Mouse (Mus musculus) left cerebral cortex, postnatal 36 days (tissue): Measurements from ENCODE around the gene Uaca. TPM values are rescaled to one million over a fixed set of nuclear protein-coding genes. Genes with fewer than 3 reads are reported as not detected.

Experiments used
- DNase-seq, 2 experiments: peaks; one replicate each; pipeline ENCODE4 v3.0.0; 2021 to 2022; ENCODE audit warnings: low spot score in 2 of 2, mixed read lengths in 1 of 2
- intact Hi-C: fragments of 180-260 bp; cut with DNase I; formaldehyde crosslinking; loops from one replicate; pipeline ENCODE4 v1.15.1; 2025
- total RNA-seq, 2 experiments: library from RNA; stranded (reverse); gene quantifications; 2 replicates each; pipeline ENCODE4 v1.2.3; 2021

The Uaca gene
- total RNA-seq, 2 experiments from 2014 or later: 7.8 to 9.9 TPM

GRCm38 (mm10) chr9:60870919-60871503 is 76.7 kb downstream of the Uaca start:
- intact Hi-C loops: no loop called here
- no peak for DNase-seq

- intact Hi-C loops: no loop called here
- no peak for DNase-seq
These were observed 79.1 kb downstream of the Uaca start for GRCm38 (mm10) chr9:60873257-60874054.

GRCm38 (mm10) chr9:60874055-60874392 is 79.7 kb downstream of the Uaca start:
- intact Hi-C loops: no loop called here

GRCm38 (mm10) chr9:60876085-60876484 is 81.7 kb downstream of the Uaca start:
- intact Hi-C loops: no loop called here
- DNase-seq: no peak

More at GRCm38 (mm10) chr9:60874055-60874392, 79.7 kb downstream of the Uaca start:
- no peak for DNase-seq

GRCm38 (mm10) chr9:60876531-60876930 is 82.2 kb downstream of the Uaca start:
- intact Hi-C loops: no loop called here
- no peak for DNase-seq

GRCm38 (mm10) chr9:60878051-60878557 is 83.8 kb downstream of the Uaca start:
- intact Hi-C loops: no loop called here
- no peak for DNase-seq

GRCm38 (mm10) chr9:60878630-60879029 is 84.3 kb downstream of the Uaca start:
- DNase-seq: no peak
- intact Hi-C loops: no loop called here

- intact Hi-C loops: no loop called here
- DNase-seq: no peak
These were observed 90.8 kb downstream of the Uaca start for GRCm38 (mm10) chr9:60885148-60885547.

GRCm38 (mm10) chr9:60886431-60887371 is 92.4 kb downstream of the Uaca start:
- no peak for DNase-seq
- intact Hi-C loops: no loop called here

GRCm38 (mm10) chr9:60887389-60887811 is 93.1 kb downstream of the Uaca start:
- no peak for DNase-seq
- intact Hi-C loops: no loop called here

GRCm38 (mm10) chr9:60893511-60893910 is 99.2 kb downstream of the Uaca start:
- intact Hi-C loops: no loop called here
- DNase-seq: no peak

- intact Hi-C loops: loop anchor here (5.0 kb wide), 2 partner anchors 162 to 1002 kb away; no protein-coding TSS in a partner anchor
- DNase-seq: peak; percentile 30 to 43
These were observed 101.3 kb downstream of the Uaca start for GRCm38 (mm10) chr9:60895486-60896110.

- DNase-seq: no peak
- intact Hi-C loops: loop anchor here (5.0 kb wide), 2 partner anchors 159 to 999 kb away; no protein-coding TSS in a partner anchor
These were observed 104.1 kb downstream of the Uaca start for GRCm38 (mm10) chr9:60898291-60899020.

- intact Hi-C loops: loop anchor here (5.0 kb wide), 2 partner anchors 158 to 998 kb away; no protein-coding TSS in a partner anchor
- DNase-seq: no peak
These were observed 104.9 kb downstream of the Uaca start for GRCm38 (mm10) chr9:60899201-60899600.

- intact Hi-C loops: loop anchor here (5.0 kb wide), 2 partner anchors 157 to 997 kb away; no protein-coding TSS in a partner anchor
- no peak for DNase-seq
These were observed 105.6 kb downstream of the Uaca start for GRCm38 (mm10) chr9:60899797-60900459.

- no peak for DNase-seq
- intact Hi-C loops: no loop called here
These were observed 117.9 kb downstream of the Uaca start for GRCm38 (mm10) chr9:60912266-60912665.

GRCm38 (mm10) chr9:60913626-60914025 is 119.3 kb downstream of the Uaca start:
- intact Hi-C loops: no loop called here
- DNase-seq: no peak
